Mouse (Mus musculus) forebrain, postnatal 0 days (tissue): ENCODE measurements at regions not wholly inside any gene's neighbourhood (a gene's known extent, or its start where the extent isn't known, plus 50 kb on each side); places are given as distances from the start of the nearest gene placed in this dataset.

Experiments used
- ATAC-seq: fragments of 200-750 bp; cut with Nextera tagmentation; 2 replicates; pipeline ENCODE4 v1.8.0; 2017; ENCODE audit warnings: mild to moderate bottlenecking, moderate library complexity
- DNase-seq: peaks from one replicate; pipeline ENCODE4 v3.0.0-alpha.2; 2015
- H3K27ac ChIP-seq: fragments of 300-500 bp; sonication (generic); 2 replicates; pipeline ENCODE4 v1.5.1; 2014; ENCODE audit warnings: low read depth, mild to moderate bottlenecking, antibody characterized with exemption, low read length, moderate library complexity, mixed read lengths
- H3K27me3 ChIP-seq: fragments of 300-500 bp; sonication (generic); 2 replicates; pipeline ENCODE4 v1.6.1; 2014; ENCODE audit warnings: mild to moderate bottlenecking, low read length, mixed read lengths; ENCODE audit not compliant: insufficient read depth
- H3K36me3 ChIP-seq: fragments of 300-500 bp; sonication (generic); 2 replicates; pipeline ENCODE4 v1.6.1; 2014; ENCODE audit warnings: mild to moderate bottlenecking, moderate library complexity; ENCODE audit not compliant: insufficient read depth
- H3K4me1 ChIP-seq: fragments of 300-500 bp; sonication (generic); 2 replicates; pipeline ENCODE4 v1.6.1; 2014; ENCODE audit warnings: antibody characterized with exemption; ENCODE audit not compliant: insufficient read depth
- H3K4me2 ChIP-seq: fragments of 300-500 bp; sonication (generic); 2 replicates; pipeline ENCODE4 v1.6.1; 2014; ENCODE audit warnings: low read depth, mild to moderate bottlenecking, moderate library complexity
- H3K4me3 ChIP-seq: fragments of 300-500 bp; sonication (generic); 2 replicates; pipeline ENCODE4 v1.5.1; 2014; ENCODE audit warnings: low read depth, low read length, mixed read lengths
- H3K9ac ChIP-seq: fragments of 300-500 bp; sonication (generic); 2 replicates; pipeline ENCODE4 v1.6.1; 2014; ENCODE audit warnings: mild to moderate bottlenecking
- H3K9me3 ChIP-seq: fragments of 300-500 bp; sonication (generic); 2 replicates; pipeline ENCODE4 v1.6.1; 2016; ENCODE audit warnings: low read length
- CTCF ChIP-seq: sonication (generic); IDR thresholded peaks from 2 replicates; pipeline ENCODE4 v1.5.1; 2016; ENCODE audit warnings: antibody characterized with exemption, control low read depth, low read depth
- WGBS: fragments of 180-500 bp; shearing (Covaris S2); extraction: QIAGEN DNeasy Blood & Tissue Kit; methylation state at CpG from one replicate; pipeline ENCODE4 v1.1.7; 2014; 5-methylcytosine and 5-hydroxymethylcytosine counted together

- DNase-seq (peak; percentile 1), ATAC-seq (peak; percentile 62; the same call in 1 of the 2 replicates)
- no peak overlapping the region for H3K4me2 ChIP-seq
- H3K4me1 ChIP-seq = no peaks in the 10 kb centered on the region
- no peaks in the 10 kb centered on the region for H3K27me3 ChIP-seq
- H3K9ac ChIP-seq = no peak overlapping the region
- no peaks in the 10 kb centered on the region for H3K9me3 ChIP-seq
- 53% methylated on average over 2 of the region's 2 CpGs for WGBS
- H3K4me3 ChIP-seq = no peak overlapping the region
- H3K36me3 ChIP-seq = no peaks in the 10 kb centered on the region
- no peak for TF ChIP-seq CTCF
- no peak overlapping the region for H3K27ac ChIP-seq
These were observed 187.9 kb upstream of the Gm38303 start for GRCm38 (mm10) chr3:10523359-10523758.

- no peak overlapping the region for H3K9ac ChIP-seq
- whole genome bisulfite sequencing = 83% methylated on average over 2 of the region's 2 CpGs
- ATAC-seq = no peak
These were observed 176.7 kb upstream of the Gm38303 start for GRCm38 (mm10) chr3:10512186-10512585.

GRCm38 (mm10) chr3:10511376-10511775, 175.9 kb upstream of the Gm38303 start:
- WGBS = 54% methylated on average over 1 of the region's 1 CpGs
- Histone ChIP-seq H3K36me3 (no peaks in the 10 kb centered on the region), H3K4me3 (no peak overlapping the region), H3K4me1 (no peaks in the 10 kb centered on the region), H3K9me3 (no peaks in the 10 kb centered on the region), H3K27ac (no peak overlapping the region), H3K9ac (no peak overlapping the region), H3K4me2 (no peak overlapping the region), H3K27me3 (no peaks in the 10 kb centered on the region)
- TF ChIP-seq CTCF = no peak
- ATAC-seq (no peak), DNase-seq (peak; percentile 1)

More at GRCm38 (mm10) chr3:10512186-10512585, 176.7 kb upstream of the Gm38303 start:
- H3K36me3 ChIP-seq = no peaks in the 10 kb centered on the region
- no peak for DNase-seq
- no peaks in the 10 kb centered on the region for H3K27me3 ChIP-seq
- no peak overlapping the region for H3K4me2 ChIP-seq
- H3K27ac ChIP-seq = no peak overlapping the region
- no peak for TF ChIP-seq CTCF
- H3K4me3 ChIP-seq = no peak overlapping the region
- H3K4me1 ChIP-seq = no peaks in the 10 kb centered on the region
- no peaks in the 10 kb centered on the region for H3K9me3 ChIP-seq
